Mouse (Mus musculus) hindbrain, postnatal 0 days (tissue): ENCODE measurements around the gene Plin5. TPM values are rescaled to one million over a fixed set of nuclear protein-coding genes. Genes with fewer than 3 reads are reported as not detected.

Experiments used
- ATAC-seq: fragments of 200-750 bp; cut with Nextera tagmentation; 2 replicates; pipeline ENCODE4 v1.8.0; 2017; ENCODE audit warnings: mild to moderate bottlenecking, moderate TSS enrichment, moderate library complexity
- DNase-seq: peaks from one replicate; pipeline ENCODE4 v3.0.0-alpha.2; 2015; ENCODE audit warnings: low spot score
- H3K27ac ChIP-seq: fragments of 300-500 bp; sonication (generic); 2 replicates; pipeline ENCODE4 v1.5.1; 2014; ENCODE audit warnings: mild to moderate bottlenecking
- H3K27me3 ChIP-seq: fragments of 300-500 bp; sonication (generic); 2 replicates; pipeline ENCODE4 v1.6.1; 2014; ENCODE audit warnings: low read length, mixed read lengths; ENCODE audit not compliant: insufficient read depth
- H3K36me3 ChIP-seq: fragments of 300-500 bp; sonication (generic); 2 replicates; pipeline ENCODE4 v1.6.1; 2014; ENCODE audit warnings: low read length, mixed read lengths; ENCODE audit not compliant: insufficient read depth
- H3K4me1 ChIP-seq: fragments of 300-500 bp; sonication (generic); 2 replicates; pipeline ENCODE4 v1.6.1; 2014; ENCODE audit warnings: antibody characterized with exemption, low read length, mixed read lengths; ENCODE audit not compliant: insufficient read depth
- H3K4me2 ChIP-seq: fragments of 300-500 bp; sonication (generic); 2 replicates; pipeline ENCODE4 v1.6.1; 2014; ENCODE audit warnings: low read depth, mild to moderate bottlenecking, low read length, moderate library complexity, mixed read lengths
- H3K4me3 ChIP-seq: fragments of 300-500 bp; sonication (generic); 2 replicates; pipeline ENCODE4 v1.5.1; 2014; ENCODE audit warnings: low read length
- H3K9ac ChIP-seq: fragments of 300-500 bp; sonication (generic); replicated peaks from 2 replicates; pipeline ENCODE4 v1.6.1; 2014; ENCODE audit warnings: mild to moderate bottlenecking, low read length, moderate library complexity, mixed read lengths
- H3K9me3 ChIP-seq: fragments of 300-500 bp; sonication (generic); 2 replicates; pipeline ENCODE4 v1.6.1; 2016; ENCODE audit warnings: low read length, mixed read lengths
- CTCF ChIP-seq: IDR thresholded peaks from 2 replicates; pipeline ENCODE4 v1.5.1; 2016; ENCODE audit warnings: antibody characterized with exemption, control low read depth, low read depth
- WGBS: fragments of 180-500 bp; shearing (Covaris S2); extraction: QIAGEN DNeasy Blood & Tissue Kit; methylation state at CpG from one replicate; pipeline ENCODE4 v1.1.7; 2014; 5-methylcytosine and 5-hydroxymethylcytosine counted together
- polyA plus RNA-seq: library from polyadenylated mRNA; unstranded; fragments of >200 nt; fragmentation: Nextera tagmentation; extraction: Ambion mirVana; gene quantifications from 2 replicates; pipeline ENCODE4 v1.2.1, GENCODE M21; 2015
- total RNA-seq: library from RNA; depleted of rRNA; stranded (reverse); fragments of >200 nt; gene quantifications from 2 replicates; pipeline ENCODE4 v1.2.3, GENCODE M21; 2014

Gene Plin5
- total and polyA plus RNA-seq, 2 experiments from 2014 or later, result 3.3 to 4.4 TPM

GRCm38 (mm10) chr17:56141702-56142605 is 24.6 kb upstream of the Plin5 start:
- DNase-seq (peak; percentile 76), ATAC-seq (peak; percentile 69)
- peak overlapping the region; percentile 70 for H3K4me2 ChIP-seq
- WGBS, result 1% methylated on average over 40 of the region's 47 CpGs
- TF ChIP-seq CTCF, result no peak
- H3K36me3 ChIP-seq, result no peaks in the 10 kb centered on the region
- H3K9me3 ChIP-seq, result no peaks in the 10 kb centered on the region
- H3K9ac ChIP-seq, result peak overlapping the region; percentile 44
- peak overlapping the region; percentile 42 for H3K4me3 ChIP-seq
- peaks cover 13% of the 10 kb centered on the region; the same call in 1 of the 2 replicates for H3K4me1 ChIP-seq
- no peak overlapping the region for H3K27ac ChIP-seq
- H3K27me3 ChIP-seq, result no peaks in the 10 kb centered on the region

GRCm38 (mm10) chr17:56139858-56140595 is 22.6 kb upstream of the Plin5 start, which contains the start of gene Sema6b:
TSS of gene Sema6b (minus strand) at chr17:56140343.
- TF ChIP-seq CTCF, result peak; percentile 41
- Histone ChIP-seq H3K27ac (peak within 1 kb of the TSS; percentile 78), H3K9ac (peak within 1 kb of the TSS; percentile 83), H3K36me3 (no peaks in the 10 kb centered on the region), H3K27me3 (no peaks in the 10 kb centered on the region), H3K9me3 (no peaks in the 10 kb centered on the region), H3K4me1 (peaks cover 13% of the 10 kb centered on the region; the same call in 1 of the 2 replicates), H3K4me2 (peak within 1 kb of the TSS; percentile 81), H3K4me3 (peak within 1 kb of the TSS; percentile 76)
- DNase-seq, result peak; percentile 87
- 1% methylated on average over 77 of the region's 79 CpGs for WGBS
- peak; percentile 45 for ATAC-seq

- WGBS, result 10% methylated on average over 15 of the region's 21 CpGs
- ATAC-seq, result peak; percentile 13; the same call in 1 of the 2 replicates
- H3K4me3 ChIP-seq, result peak overlapping the region; percentile 76
- H3K4me1 ChIP-seq, result peaks cover 17% of the 10 kb centered on the region
- H3K9me3 ChIP-seq, result no peaks in the 10 kb centered on the region
- H3K27me3 ChIP-seq, result no peaks in the 10 kb centered on the region
- peak overlapping the region; percentile 78; the same call in 1 of the 2 replicates for H3K27ac ChIP-seq
- peak overlapping the region; percentile 83 for H3K9ac ChIP-seq
- DNase-seq, result peak; percentile 47
- no peak for TF ChIP-seq CTCF
- no peaks in the 10 kb centered on the region for H3K36me3 ChIP-seq
- H3K4me2 ChIP-seq, result peak overlapping the region; percentile 81
Measured at GRCm38 (mm10) chr17:56139355-56139754, 22.0 kb upstream of the Plin5 start.

DNA sequence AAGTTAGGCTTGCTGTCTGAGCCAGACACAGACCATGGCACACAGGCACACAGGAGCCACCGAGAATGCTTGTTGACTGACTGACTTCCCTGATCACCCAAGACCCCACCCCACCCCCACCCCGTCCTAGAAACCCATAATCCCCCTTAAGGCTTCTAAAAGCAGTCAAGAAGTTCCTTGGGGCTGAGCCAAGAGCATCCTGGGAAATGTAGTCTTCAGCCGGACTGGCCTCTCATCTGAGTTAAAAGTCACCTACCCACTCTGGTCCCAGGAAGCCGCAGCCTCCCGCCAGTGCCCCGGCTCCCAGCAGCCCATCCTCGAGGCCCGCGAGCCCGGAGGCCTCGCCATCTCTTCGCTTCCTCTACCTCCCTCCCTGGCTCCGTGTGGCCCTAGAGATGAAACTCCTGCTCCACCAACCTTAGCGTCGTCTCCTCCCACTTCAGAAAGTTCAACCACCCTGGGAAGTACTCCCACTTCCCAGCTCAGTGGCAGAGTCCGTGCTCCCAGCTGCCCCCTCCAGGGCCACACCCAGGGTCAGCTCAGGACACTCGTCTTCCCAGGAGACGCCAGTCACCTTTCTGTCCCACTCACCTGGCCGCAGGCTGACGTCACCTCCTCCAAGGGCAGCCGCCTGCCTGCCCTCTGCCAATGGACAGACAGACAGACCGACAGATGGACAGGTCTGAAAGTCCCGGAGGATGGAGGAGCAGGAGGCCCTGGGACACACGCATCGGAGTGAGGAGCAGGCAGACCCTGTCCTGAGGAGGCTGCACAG is 20.6 kb upstream of the Plin5 start:
- ATAC-seq, result no peak
- H3K9me3 ChIP-seq, result no peaks in the 10 kb centered on the region
- WGBS, result 20% methylated on average over 25 of the region's 25 CpGs
- no peak overlapping the region for H3K9ac ChIP-seq
- TF ChIP-seq CTCF, result no peak
- no peak for DNase-seq
- no peaks in the 10 kb centered on the region for H3K27me3 ChIP-seq
- no peaks in the 10 kb centered on the region for H3K36me3 ChIP-seq
- H3K4me2 ChIP-seq, result peak overlapping the region; percentile 81
- peaks cover 19% of the 10 kb centered on the region for H3K4me1 ChIP-seq
- no peak overlapping the region for H3K27ac ChIP-seq
- peak overlapping the region; percentile 76 for H3K4me3 ChIP-seq

DNA sequence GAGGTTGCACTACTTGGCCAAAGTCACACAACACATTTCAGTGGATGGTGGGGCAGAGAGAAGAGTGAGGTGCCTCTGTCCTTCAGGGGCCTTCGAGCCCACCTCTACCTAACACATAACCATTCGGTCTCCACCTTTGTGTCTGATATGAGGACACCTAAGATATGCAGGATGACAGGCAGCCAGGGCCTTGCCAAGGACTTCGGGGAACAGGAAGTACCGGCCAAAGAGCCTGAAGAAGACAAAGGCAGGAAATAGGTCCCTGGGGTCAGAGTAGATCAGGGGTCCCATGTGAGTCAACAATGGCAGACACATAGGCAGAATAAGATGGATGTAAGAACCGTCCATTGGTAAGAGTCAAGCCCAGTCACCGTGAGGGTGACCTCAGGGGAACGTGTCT is 19.2 kb upstream of the Plin5 start:
- Histone ChIP-seq H3K4me3 (no peak overlapping the region), H3K27ac (no peak overlapping the region), H3K36me3 (no peaks in the 10 kb centered on the region), H3K4me2 (no peak overlapping the region), H3K4me1 (peaks cover 11% of the 10 kb centered on the region), H3K27me3 (no peaks in the 10 kb centered on the region), H3K9ac (no peak overlapping the region), H3K9me3 (no peaks in the 10 kb centered on the region)
- no peak for DNase-seq
- TF ChIP-seq CTCF, result no peak
- 90% methylated on average over 7 of the region's 7 CpGs for WGBS
- ATAC-seq, result no peak

- H3K36me3 ChIP-seq, result peaks cover 16% of the 10 kb centered on the region
- DNase-seq, result no peak
- H3K27ac ChIP-seq, result 0 out of 2 replicates have a peak overlapping the region, but pooled peaks have one; percentile 6
- H3K9ac ChIP-seq, result 0 out of 2 replicates have a peak overlapping the region, but pooled peaks have one; percentile 17
- WGBS, result 6% methylated on average over 27 of the region's 27 CpGs
- no peaks in the 10 kb centered on the region for H3K27me3 ChIP-seq
- no peaks in the 10 kb centered on the region for H3K9me3 ChIP-seq
- peak overlapping the region; percentile 17; the same call in 1 of the 2 replicates for H3K4me3 ChIP-seq
- peaks cover 9% of the 10 kb centered on the region for H3K4me1 ChIP-seq
- H3K4me2 ChIP-seq, result peak overlapping the region; percentile 53
- no peak for ATAC-seq
- peak; percentile 78 for TF ChIP-seq CTCF
Measured at GRCm38 (mm10) chr17:56134463-56134971, 17.1 kb upstream of the Plin5 start.
